Mouse (Mus musculus) lung, embryonic 14.5 days (tissue): Measurements from ENCODE around the gene Mob3c. TPM values are rescaled to one million over a fixed set of nuclear protein-coding genes. Genes with fewer than 3 reads are reported as not detected.

Experiments used
- ATAC-seq: fragments of 200-750 bp; cut with Nextera tagmentation; 2 replicates; pipeline ENCODE4 v1.8.0; 2017; ENCODE audit warnings: mild to moderate bottlenecking, moderate TSS enrichment, moderate library complexity; ENCODE audit not compliant: insufficient read depth
- DNase-seq: peaks from one replicate; pipeline ENCODE4 v3.0.0-alpha.2; 2015
- H3K27ac ChIP-seq: fragments of 300-500 bp; sonication (generic); 2 replicates; pipeline ENCODE4 v1.5.1; 2014; ENCODE audit warnings: low read depth, mild to moderate bottlenecking, moderate library complexity
- H3K27me3 ChIP-seq: fragments of 300-500 bp; sonication (generic); 2 replicates; pipeline ENCODE4 v1.6.1; 2014; ENCODE audit warnings: low read length, control low read depth; ENCODE audit not compliant: insufficient read depth
- H3K36me3 ChIP-seq: fragments of 300-500 bp; sonication (generic); 2 replicates; pipeline ENCODE4 v1.6.1; 2014; ENCODE audit warnings: control low read depth; ENCODE audit not compliant: insufficient read depth
- H3K4me1 ChIP-seq: fragments of 300-500 bp; sonication (generic); 2 replicates; pipeline ENCODE4 v1.6.1; 2014; ENCODE audit warnings: antibody characterized with exemption, control low read depth; ENCODE audit not compliant: insufficient read depth
- H3K4me2 ChIP-seq: fragments of 300-500 bp; sonication (generic); 2 replicates; pipeline ENCODE4 v1.6.1; 2014; ENCODE audit warnings: mild to moderate bottlenecking
- H3K4me3 ChIP-seq: fragments of 300-500 bp; sonication (generic); 2 replicates; pipeline ENCODE4 v1.5.1; 2014; ENCODE audit warnings: low read depth, low read length
- H3K9ac ChIP-seq: fragments of 300-500 bp; sonication (generic); 2 replicates; pipeline ENCODE4 v1.6.1; 2014
- H3K9me3 ChIP-seq: fragments of 300-500 bp; sonication (generic); 2 replicates; pipeline ENCODE4 v1.6.1; 2016; ENCODE audit warnings: low read depth, low read length, control low read depth
- CTCF ChIP-seq: IDR thresholded peaks from 2 replicates; pipeline ENCODE4 v1.5.1; 2016; ENCODE audit warnings: antibody characterized with exemption, low read depth
- WGBS: fragments of 180-500 bp; shearing (Covaris S2); extraction: QIAGEN DNeasy Blood & Tissue Kit; methylation state at CpG from one replicate; pipeline ENCODE4 v1.1.7; 2014; 5-methylcytosine and 5-hydroxymethylcytosine counted together
- polyA plus RNA-seq: library from polyadenylated mRNA; unstranded; fragments of >200 nt; fragmentation: Nextera tagmentation; extraction: Ambion mirVana; gene quantifications from 2 replicates; pipeline ENCODE4 v1.2.1, GENCODE M21; 2014

The Mob3c gene
- polyA plus RNA-seq, 1 experiment from 2014 or later: 9.6 TPM

- peak; percentile 12 for DNase-seq
- Histone ChIP-seq H3K36me3 (no peaks in the 10 kb centered on the region), H3K27ac (no peak overlapping the region), H3K4me3 (no peak overlapping the region), H3K9me3 (no peaks in the 10 kb centered on the region), H3K9ac (no peak overlapping the region), H3K27me3 (no peaks in the 10 kb centered on the region), H3K4me2 (no peak overlapping the region), H3K4me1 (no peaks in the 10 kb centered on the region)
- no peak for ATAC-seq
- WGBS: 41% methylated on average over 3 of the region's 3 CpGs
- no peak for TF ChIP-seq CTCF
Observed at GRCm38 (mm10) chr4:115821928-115822327, 6.0 kb upstream of the Mob3c start.

GRCm38 (mm10) chr4:115824178-115824577 is 3.7 kb upstream of the Mob3c start:
- no peak overlapping the region for H3K27ac ChIP-seq
- no peaks in the 10 kb centered on the region for H3K9me3 ChIP-seq
- no peak overlapping the region for H3K4me3 ChIP-seq
- DNase-seq (no peak), ATAC-seq (no peak)
- WGBS: 65% methylated on average over 2 of the region's 2 CpGs
- H3K36me3 ChIP-seq: no peaks in the 10 kb centered on the region
- H3K27me3 ChIP-seq: no peaks in the 10 kb centered on the region
- no peak overlapping the region for H3K4me2 ChIP-seq
- peaks cover 10% of the 10 kb centered on the region; the same call in 1 of the 2 replicates for H3K4me1 ChIP-seq
- TF ChIP-seq CTCF: no peak
- no peak overlapping the region for H3K9ac ChIP-seq

GRCm38 (mm10) chr4:115825271-115825670 is 2.6 kb upstream of the Mob3c start:
- no peak overlapping the region for H3K9ac ChIP-seq
- H3K27ac ChIP-seq: no peak overlapping the region
- WGBS: 72% methylated on average over 2 of the region's 2 CpGs
- DNase-seq (no peak), ATAC-seq (no peak)
- no peak overlapping the region for H3K4me3 ChIP-seq
- H3K36me3 ChIP-seq: no peaks in the 10 kb centered on the region
- no peaks in the 10 kb centered on the region for H3K27me3 ChIP-seq
- H3K4me2 ChIP-seq: no peak overlapping the region
- H3K9me3 ChIP-seq: no peaks in the 10 kb centered on the region
- H3K4me1 ChIP-seq: peaks cover 10% of the 10 kb centered on the region; the same call in 1 of the 2 replicates
- no peak for TF ChIP-seq CTCF

GRCm38 (mm10) chr4:115827066-115827465 is 826 bp upstream of the Mob3c start:
- ATAC-seq (no peak), DNase-seq (no peak)
- TF ChIP-seq CTCF: no peak
- Histone ChIP-seq H3K9me3 (no peaks in the 10 kb centered on the region), H3K36me3 (peaks cover 9% of the 10 kb centered on the region; the same call in 1 of the 2 replicates), H3K4me2 (peak overlapping the region; percentile 82), H3K27me3 (no peaks in the 10 kb centered on the region), H3K27ac (no peak overlapping the region), H3K9ac (no peak overlapping the region), H3K4me1 (peaks cover 10% of the 10 kb centered on the region; the same call in 1 of the 2 replicates), H3K4me3 (peak overlapping the region; percentile 86)
- 74% methylated on average over 3 of the region's 3 CpGs for WGBS

GRCm38 (mm10) chr4:115827535-115827887 is 381 bp upstream of the Mob3c start:
- ATAC-seq (0 out of 2 replicates have a peak, but pooled peaks have one; percentile 3), DNase-seq (no peak)
- H3K36me3 ChIP-seq: peaks cover 14% of the 10 kb centered on the region; the same call in 1 of the 2 replicates
- peak overlapping the region; percentile 71 for H3K9ac ChIP-seq
- no peaks in the 10 kb centered on the region for H3K27me3 ChIP-seq
- peak overlapping the region; percentile 86; the same call in 1 of the 2 replicates for H3K27ac ChIP-seq
- no peak for TF ChIP-seq CTCF
- peaks cover 10% of the 10 kb centered on the region; the same call in 1 of the 2 replicates for H3K4me1 ChIP-seq
- 6% methylated on average over 4 of the region's 4 CpGs for WGBS
- H3K4me2 ChIP-seq: peak overlapping the region; percentile 82
- H3K4me3 ChIP-seq: peak overlapping the region; percentile 86
- H3K9me3 ChIP-seq: no peaks in the 10 kb centered on the region

GRCm38 (mm10) chr4:115828572-115828902 is 645 bp downstream of the Mob3c start:
- DNase-seq: no peak
- peak overlapping the region; percentile 71 for H3K9ac ChIP-seq
- no peak; the same call in 1 of the 2 replicates for ATAC-seq
- no peak overlapping the region for H3K27ac ChIP-seq
- H3K4me3 ChIP-seq: peak overlapping the region; percentile 86
- no peaks in the 10 kb centered on the region for H3K27me3 ChIP-seq
- peaks cover 10% of the 10 kb centered on the region; the same call in 1 of the 2 replicates for H3K4me1 ChIP-seq
- no peak for TF ChIP-seq CTCF
- 4% methylated on average over 8 of the region's 8 CpGs for WGBS
- peak overlapping the region; percentile 82 for H3K4me2 ChIP-seq
- peaks cover 20% of the 10 kb centered on the region; the same call in 1 of the 2 replicates for H3K36me3 ChIP-seq
- H3K9me3 ChIP-seq: no peaks in the 10 kb centered on the region

- no peak overlapping the region for H3K4me3 ChIP-seq
- DNase-seq (no peak), ATAC-seq (no peak)
- no peaks in the 10 kb centered on the region for H3K27me3 ChIP-seq
- H3K36me3 ChIP-seq: peaks cover 22% of the 10 kb centered on the region; the same call in 1 of the 2 replicates
- H3K9me3 ChIP-seq: no peaks in the 10 kb centered on the region
- no peak overlapping the region for H3K4me2 ChIP-seq
- H3K4me1 ChIP-seq: peaks cover 10% of the 10 kb centered on the region; the same call in 1 of the 2 replicates
- no peak overlapping the region for H3K9ac ChIP-seq
- no peak for TF ChIP-seq CTCF
- 66% methylated on average over 5 of the region's 5 CpGs for WGBS
- H3K27ac ChIP-seq: no peak overlapping the region
Observed at GRCm38 (mm10) chr4:115830491-115830890, 2.6 kb downstream of the Mob3c start.

GRCm38 (mm10) chr4:115831221-115831620 is 3.3 kb downstream of the Mob3c start:
- Histone ChIP-seq H3K27ac (no peak overlapping the region), H3K4me3 (no peak overlapping the region), H3K4me1 (peaks cover 10% of the 10 kb centered on the region; the same call in 1 of the 2 replicates), H3K4me2 (no peak overlapping the region), H3K36me3 (peaks cover 22% of the 10 kb centered on the region; the same call in 1 of the 2 replicates), H3K27me3 (no peaks in the 10 kb centered on the region), H3K9ac (no peak overlapping the region), H3K9me3 (no peaks in the 10 kb centered on the region)
- TF ChIP-seq CTCF: no peak
- no peak for ATAC-seq
- DNase-seq: no peak
- 92% methylated on average over 22 of the region's 22 CpGs for WGBS
